Mouse (Mus musculus): ENCODE results near the gene Gnb3.
"Not testable (repeated sequence)": the region's sequence is repeated elsewhere in the genome, so short reads cannot be mapped to it uniquely, and the experiment has no call there.

The Gnb3 gene

GRCm38 (mm10) chr6:124816611-124817010 is 23.5 kb downstream of the Gnb3 start:
- ATAC-seq (ENCODE audit: low TSS enrichment): no peak

- no peak for ATAC-seq (ENCODE audit: low TSS enrichment)
Measured at GRCm38 (mm10) chr6:124814858-124815774, 25.0 kb downstream of the Gnb3 start.

- no peak for ATAC-seq (ENCODE audit: low TSS enrichment)
Measured at GRCm38 (mm10) chr6:124814448-124814847, 25.6 kb downstream of the Gnb3 start.

- peak; percentile 66 for ATAC-seq (ENCODE audit: low TSS enrichment)
Measured at GRCm38 (mm10) chr6:124813933-124814332, 26.1 kb downstream of the Gnb3 start, which contains the start of gene Tpi1. Gene Tpi1 (minus strand): TSS chr6:124814296.

- peak; percentile 36 for ATAC-seq (ENCODE audit: low TSS enrichment)
Measured at GRCm38 (mm10) chr6:124813496-124813895, 26.6 kb downstream of the Gnb3 start.

- ATAC-seq (ENCODE audit: low TSS enrichment): no peak
Measured at GRCm38 (mm10) chr6:124812848-124813247, 27.2 kb downstream of the Gnb3 start.

- ATAC-seq (ENCODE audit: low TSS enrichment): no peak
Measured at GRCm38 (mm10) chr6:124811701-124812560, 28.1 kb downstream of the Gnb3 start.

- no peak for ATAC-seq (ENCODE audit: low TSS enrichment)
Measured at GRCm38 (mm10) chr6:124811403-124811665, 28.7 kb downstream of the Gnb3 start.

GRCm38 (mm10) chr6:124810566-124811402 is 29.3 kb downstream of the Gnb3 start:
- ATAC-seq (ENCODE audit: low TSS enrichment): not testable (repeated sequence)

GRCm38 (mm10) chr6:124809775-124810538 is 30.1 kb downstream of the Gnb3 start:
- no peak for ATAC-seq (ENCODE audit: low TSS enrichment)

GRCm38 (mm10) chr6:124809052-124809774 is 30.9 kb downstream of the Gnb3 start:
- no peak for ATAC-seq (ENCODE audit: low TSS enrichment)

GRCm38 (mm10) chr6:124808358-124809012 is 31.6 kb downstream of the Gnb3 start, which contains the start of gene Spsb2:
Gene Spsb2 (plus strand): TSS chr6:124808661.
- ATAC-seq (ENCODE audit: low TSS enrichment): no peak

- ATAC-seq (ENCODE audit: low TSS enrichment): no peak
Measured at GRCm38 (mm10) chr6:124807986-124808357, 32.1 kb downstream of the Gnb3 start.

GRCm38 (mm10) chr6:124807366-124807765 is 32.7 kb downstream of the Gnb3 start:
- ATAC-seq (ENCODE audit: low TSS enrichment): peak; percentile 48

- no peak for ATAC-seq (ENCODE audit: low TSS enrichment)
Measured at GRCm38 (mm10) chr6:124806446-124807140, 33.5 kb downstream of the Gnb3 start.

- ATAC-seq (ENCODE audit: low TSS enrichment): peak; percentile 80
Measured at GRCm38 (mm10) chr6:124805341-124806321, 34.4 kb downstream of the Gnb3 start.

- no peak for ATAC-seq (ENCODE audit: low TSS enrichment)
Measured at GRCm38 (mm10) chr6:124804341-124804740, 35.7 kb downstream of the Gnb3 start.

- not testable (repeated sequence) for ATAC-seq (ENCODE audit: low TSS enrichment)
Measured at GRCm38 (mm10) chr6:124803691-124804090, 36.4 kb downstream of the Gnb3 start.
